Mouse (Mus musculus) lung, adult 2 months (tissue): ENCODE data around the gene Tubgcp5. TPM values are rescaled to one million over a fixed set of nuclear protein-coding genes. Genes with fewer than 3 reads are reported as not detected.

Source experiments
- DNase-seq: peaks from one replicate; pipeline ENCODE4 v3.0.0; 2022
- H3K4me1 ChIP-seq: fragments of 200-500 bp; 2 replicates; pipeline ENCODE4 v1.6.1; 2011; ENCODE audit warnings: low read length; ENCODE audit not compliant: control insufficient read depth, insufficient read depth
- H3K4me3 ChIP-seq: fragments of 200-500 bp; replicated peaks from 2 replicates; pipeline ENCODE3; 2011; ENCODE audit warnings: low read depth, mild to moderate bottlenecking, control low read depth, low read length; ENCODE audit errors: extremely low read depth
- CTCF ChIP-seq: fragments of 200-500 bp; IDR thresholded peaks from 2 replicates; pipeline ENCODE4 v1.5.1; 2011; ENCODE audit warnings: mild to moderate bottlenecking, low read length, control low read depth; ENCODE audit not compliant: insufficient read depth
- POLR2A ChIP-seq: fragments of 200-500 bp; IDR thresholded peaks from 2 replicates; pipeline ENCODE4 v1.6.1; 2011; ENCODE audit warnings: low read depth, mild to moderate bottlenecking, control low read depth, low read length, borderline replicate concordance; ENCODE audit errors: extremely low read depth
- WGBS: fragments of 180-500 bp; shearing (Covaris S2); methylation state at CpG from one replicate; pipeline ENCODE4 v1.1.7; 2018; 5-methylcytosine and 5-hydroxymethylcytosine counted together
- polyA plus RNA-seq: library from polyadenylated mRNA; depleted of rRNA; stranded (reverse); fragments of >200 nt; gene quantifications from 2 replicates; pipeline ENCODE4 v1.2.3, GENCODE M21; 2012

The Tubgcp5 gene
- polyA plus RNA-seq, 1 experiment: 3.6 TPM

DNA sequence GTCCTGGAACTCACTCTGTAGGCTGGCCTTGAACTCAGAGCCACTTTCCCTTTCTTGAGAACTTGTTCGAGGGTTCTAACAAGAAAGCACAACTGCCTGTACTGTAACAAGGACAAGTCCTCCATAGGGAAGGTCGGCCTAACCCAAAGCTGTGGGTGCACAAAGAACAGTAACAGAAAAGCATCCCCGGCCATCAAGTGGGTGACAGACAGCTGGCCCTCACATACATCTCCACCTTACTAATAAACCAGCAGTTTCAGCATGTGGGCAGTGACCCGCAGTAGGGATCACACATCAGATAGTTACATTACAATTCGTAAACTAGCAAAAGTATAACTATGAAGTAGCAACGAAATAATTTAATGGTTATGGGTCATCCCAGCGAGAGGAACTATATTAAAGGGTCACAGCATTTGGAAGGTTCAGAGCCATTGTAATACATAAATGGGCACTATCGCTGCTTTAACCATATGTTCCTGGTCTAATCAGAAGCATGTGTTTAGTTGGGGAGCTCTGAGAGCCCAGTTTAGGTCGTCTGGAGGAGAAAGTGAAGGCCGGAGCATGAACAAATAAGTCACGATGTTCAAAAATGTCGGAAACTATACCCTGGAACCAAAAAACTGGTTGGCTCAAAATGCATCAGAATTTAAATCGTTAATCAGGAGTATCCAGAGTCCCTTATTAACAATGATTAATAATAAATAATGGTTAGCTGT is 560 bp upstream of the Tubgcp5 start:
- peaks cover 5% of the 10 kb centered on the region; the same call in 1 of the 2 replicates for H3K4me1 ChIP-seq
- no peak for DNase-seq
- TF ChIP-seq CTCF: no peak
- TF ChIP-seq POLR2A: no peak
- 37% methylated on average over 13 of the region's 13 CpGs for WGBS
- H3K4me3 ChIP-seq: peak overlapping the region; percentile 82

DNA sequence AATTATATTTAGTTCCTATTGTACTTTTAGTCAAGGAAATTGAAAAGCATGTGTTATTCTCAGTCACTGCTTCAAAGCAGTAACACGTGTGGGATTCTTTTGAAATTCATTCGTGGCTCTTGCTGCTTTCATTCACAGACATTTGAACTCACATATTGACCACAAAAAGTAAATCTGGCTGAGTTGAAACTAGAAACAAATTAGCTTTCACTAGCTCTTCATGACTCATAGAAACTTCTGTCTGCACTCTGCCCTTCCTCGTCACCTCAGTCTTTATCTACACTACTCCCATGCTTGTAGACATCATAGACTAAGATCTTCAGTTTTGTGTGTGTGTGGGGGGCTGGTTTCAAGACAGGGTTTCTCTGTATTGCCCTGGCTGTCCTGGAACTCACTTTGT is 6.0 kb downstream of the Tubgcp5 start:
- Histone ChIP-seq H3K4me1 (peaks cover 1% of the 10 kb centered on the region; the same call in 1 of the 2 replicates), H3K4me3 (no peak overlapping the region)
- 89% methylated on average over 3 of the region's 3 CpGs for WGBS
- TF ChIP-seq CTCF: no peak
- TF ChIP-seq POLR2A: no peak
- no peak for DNase-seq

DNA sequence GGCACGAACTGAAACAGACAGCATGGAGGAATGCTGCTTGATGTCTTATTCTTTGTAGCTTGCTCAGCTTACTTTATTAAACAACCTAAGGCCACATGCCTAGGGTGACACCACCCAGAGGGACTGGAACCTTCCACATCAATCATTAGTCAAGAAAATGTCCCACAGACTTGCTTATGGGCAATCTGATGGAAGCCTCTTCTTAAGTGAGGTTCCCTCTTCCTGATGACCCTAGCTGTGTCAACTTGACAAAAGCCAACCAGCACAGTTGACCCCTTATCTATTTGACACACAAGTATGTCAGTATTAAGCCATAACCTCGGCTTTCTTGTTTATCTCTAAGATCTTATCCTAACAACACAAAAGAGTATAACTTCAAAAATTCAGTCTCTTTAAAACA is 16.0 kb downstream of the Tubgcp5 start:
- H3K4me3 ChIP-seq: no peak overlapping the region
- no peaks in the 10 kb centered on the region for H3K4me1 ChIP-seq
- no peak for DNase-seq
- WGBS: 78% methylated on average over 2 of the region's 2 CpGs
- TF ChIP-seq CTCF (no peak), POLR2A (no peak)

DNA sequence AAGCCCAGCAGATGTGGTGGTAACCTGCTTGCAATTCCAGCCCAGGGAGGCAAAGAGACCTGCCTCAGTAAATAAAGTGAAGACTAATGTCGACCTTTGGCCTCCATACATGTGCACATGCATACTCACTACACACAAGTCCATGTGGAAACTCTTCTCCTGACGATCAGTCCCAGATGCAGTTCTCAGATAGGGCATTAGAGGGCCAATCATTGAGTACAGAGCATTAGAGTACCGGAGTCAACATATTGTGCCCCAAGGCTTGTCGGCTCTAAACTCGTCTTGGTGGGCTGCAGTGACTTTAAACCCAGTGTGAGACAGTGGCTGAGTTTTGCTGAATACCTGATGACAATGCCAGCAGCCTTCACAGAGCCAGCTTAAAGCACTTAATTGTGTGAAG is 30.5 kb downstream of the Tubgcp5 start:
- H3K4me1 ChIP-seq: no peaks in the 10 kb centered on the region
- TF ChIP-seq POLR2A (no peak), CTCF (no peak)
- 85% methylated on average over 5 of the region's 5 CpGs for WGBS
- DNase-seq: no peak
- H3K4me3 ChIP-seq: no peak overlapping the region

DNA sequence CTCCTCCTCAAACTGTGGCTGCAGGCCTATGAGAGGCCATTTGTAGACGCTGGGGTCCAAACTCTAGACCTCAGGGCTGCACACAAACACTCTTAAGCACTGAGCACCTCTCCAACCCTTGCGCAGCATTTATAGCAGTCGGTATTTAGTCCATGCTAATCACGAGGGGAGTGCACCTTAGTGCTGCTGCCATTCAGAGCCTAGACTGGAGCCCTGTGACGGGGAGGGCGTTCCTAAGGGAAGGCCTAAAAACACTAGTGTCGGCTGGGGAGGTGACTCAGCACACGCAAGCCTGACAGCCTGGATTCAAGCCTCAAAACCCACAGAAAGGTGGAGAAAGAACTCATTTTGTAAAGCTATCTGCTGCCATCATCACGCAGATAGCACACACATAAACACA is 33.6 kb downstream of the Tubgcp5 start:
- 88% methylated on average over 9 of the region's 9 CpGs for WGBS
- no peak overlapping the region for H3K4me3 ChIP-seq
- TF ChIP-seq POLR2A: no peak
- no peak for TF ChIP-seq CTCF
- no peak for DNase-seq
- H3K4me1 ChIP-seq: no peaks in the 10 kb centered on the region

DNA sequence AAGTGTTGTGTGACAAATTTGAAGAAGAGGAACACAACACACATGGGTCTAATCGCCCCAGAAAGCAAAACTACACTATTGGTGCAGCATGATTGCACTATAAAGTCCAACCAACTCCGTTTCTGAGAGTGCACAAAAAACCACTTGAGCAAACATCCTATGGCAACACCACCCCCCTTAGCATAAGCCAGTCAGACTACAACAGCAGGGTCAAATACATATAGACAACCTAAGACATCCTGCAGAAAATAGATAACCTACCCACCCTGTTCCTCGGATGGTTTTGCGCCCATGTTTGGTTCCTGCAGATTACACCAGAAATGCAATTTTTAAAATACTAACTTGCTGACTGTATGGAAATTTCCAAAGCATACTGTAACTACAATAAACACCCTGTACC is 42.9 kb downstream of the Tubgcp5 start:
- no peaks in the 10 kb centered on the region for H3K4me1 ChIP-seq
- WGBS: 79% methylated on average over 4 of the region's 4 CpGs
- DNase-seq: no peak
- no peak overlapping the region for H3K4me3 ChIP-seq
- TF ChIP-seq POLR2A: no peak
- TF ChIP-seq CTCF: no peak

DNA sequence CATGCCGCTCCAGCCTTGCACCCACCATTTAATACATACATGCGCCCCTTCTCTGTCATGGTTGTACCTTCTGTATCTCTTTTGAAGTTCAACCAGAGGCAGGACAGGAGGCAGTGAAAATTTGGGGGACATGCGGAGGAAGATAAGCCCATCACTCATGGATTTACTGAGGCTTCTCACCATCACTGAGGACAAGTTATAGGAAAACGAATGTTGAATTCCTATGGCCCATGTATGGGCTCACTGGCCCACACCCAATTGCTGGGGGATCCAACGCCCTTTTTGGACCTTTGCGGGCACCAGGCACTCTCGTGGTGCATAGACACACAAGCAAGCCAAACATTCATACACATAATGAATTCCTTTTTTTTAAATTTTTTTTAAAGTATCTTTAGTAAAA is 47.5 kb downstream of the Tubgcp5 start, which contains the start of gene Cyfip1:
TSS of gene Cyfip1 (plus strand) at position 301 of the 400 bp plus-strand sequence.
- WGBS: 50% methylated on average over 7 of the region's 7 CpGs
- TF ChIP-seq POLR2A (no peak), CTCF (no peak)
- DNase-seq: no peak
- H3K4me3 ChIP-seq: peak within 1 kb of the TSS; percentile 81
- no peaks in the 10 kb centered on the region for H3K4me1 ChIP-seq

DNA sequence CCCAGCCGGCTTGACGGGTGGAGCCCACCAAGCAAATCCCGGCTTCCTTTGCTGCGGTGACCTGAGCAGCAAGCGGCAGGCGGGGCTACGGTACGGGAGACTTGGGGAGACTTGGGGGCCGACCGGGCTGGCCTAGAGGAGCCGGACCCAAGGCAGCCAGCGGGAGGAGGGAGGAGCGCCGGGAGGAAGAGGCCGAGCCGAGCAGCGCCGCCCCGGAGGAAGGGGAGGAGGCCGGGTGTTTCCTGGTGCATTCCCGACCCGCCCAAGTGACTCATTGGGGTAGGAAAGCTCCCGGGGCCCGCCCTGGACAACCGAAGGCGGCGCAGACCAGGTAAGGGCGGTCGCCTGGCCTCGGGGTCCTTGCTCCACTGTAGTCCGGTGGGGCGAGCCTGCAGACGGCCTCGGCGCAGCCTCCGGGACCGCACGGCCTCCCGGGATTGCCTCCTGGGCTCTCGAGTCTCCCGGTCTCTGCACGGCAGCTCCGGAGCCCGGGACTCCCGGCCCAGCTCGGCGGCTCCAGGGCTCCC is 48.1 kb downstream of the Tubgcp5 start:
- Histone ChIP-seq H3K4me1 (peaks cover 3% of the 10 kb centered on the region; the same call in 1 of the 2 replicates), H3K4me3 (peak overlapping the region; percentile 81)
- peak; percentile 87 for DNase-seq
- peak; percentile 63 for TF ChIP-seq POLR2A
- no peak for TF ChIP-seq CTCF
- WGBS: under 1% methylated on average over 45 of the region's 47 CpGs

DNA sequence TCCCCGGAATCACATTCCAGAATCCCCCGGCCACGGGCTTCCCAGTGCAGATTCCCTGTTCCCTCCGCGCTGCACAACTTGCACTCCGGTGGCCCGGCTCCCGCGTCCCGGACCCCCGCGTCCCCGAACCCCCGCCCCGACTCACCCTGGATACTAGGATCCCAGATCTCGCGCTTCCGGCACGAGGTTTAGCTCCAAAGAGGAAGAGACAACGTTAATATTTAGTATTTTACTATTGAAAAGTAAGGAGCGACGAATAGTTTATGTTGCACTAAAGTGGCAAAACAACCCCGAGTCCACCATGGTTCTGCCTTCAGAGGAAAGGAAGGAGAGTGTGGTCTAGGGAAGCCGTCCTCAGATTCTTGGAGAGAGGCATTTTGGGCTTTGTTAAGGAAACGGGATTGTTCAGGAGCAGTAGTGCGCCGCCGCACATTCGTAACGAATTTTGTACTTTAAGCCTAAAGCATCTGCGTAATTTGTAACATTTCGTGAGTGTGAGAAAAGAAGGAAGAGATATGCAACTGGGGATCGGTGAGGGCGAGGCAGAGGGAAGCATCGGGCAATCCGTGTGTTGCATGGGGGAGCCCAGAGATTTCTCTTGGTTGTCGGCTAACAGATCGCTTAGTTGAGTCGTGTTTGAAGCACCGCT is 48.7 kb downstream of the Tubgcp5 start:
- Histone ChIP-seq H3K4me1 (peaks cover 3% of the 10 kb centered on the region; the same call in 1 of the 2 replicates), H3K4me3 (peak overlapping the region; percentile 81)
- TF ChIP-seq CTCF: no peak
- no peak for DNase-seq
- under 1% methylated on average over 40 of the region's 40 CpGs for WGBS
